Mouse (Mus musculus) embryo, embryonic 11 days (tissue): ENCODE results near the gene Ap1g2.

ENCODE experiments used
- DNase-seq: peaks from one replicate; pipeline ENCODE4 v3.0.0-alpha.2; 2015

Ap1g2 gene

GRCm38 (mm10) chr14:55054191-55054749 lies 52.1 kb downstream of the Ap1g2 start:
- DNase-seq: no peak

GRCm38 (mm10) chr14:55053708-55054190 lies 52.6 kb downstream of the Ap1g2 start:
- DNase-seq: no peak

- DNase-seq: no peak
Observed at GRCm38 (mm10) chr14:55053050-55053449, 53.3 kb downstream of the Ap1g2 start.

- DNase-seq: no peak
Observed at GRCm38 (mm10) chr14:55052496-55052895, 53.9 kb downstream of the Ap1g2 start.
